Mouse (Mus musculus) layer of hippocampus, adult 8-10 months (tissue): ENCODE data around the gene Spast. TPM values are rescaled to one million over a fixed set of nuclear protein-coding genes. Genes with fewer than 3 reads are reported as not detected.
"Not testable (repeated sequence)": the region's sequence is repeated elsewhere in the genome, so short reads cannot be mapped to it uniquely, and the experiment has no call there.

Experiments
- DNase-seq, 2 experiments: peaks; one replicate each; pipeline ENCODE4 v3.0.0; 2022; ENCODE audit warnings: low spot score in 2 of 2
- total RNA-seq, 4 experiments: library from RNA; stranded (reverse); gene quantifications; 2 replicates each; pipeline ENCODE4 v1.2.4; 2022

Spast gene
- total RNA-seq: 10 to 100 TPM; 44.2 to 53.1 (median 49.4) TPM

DNA sequence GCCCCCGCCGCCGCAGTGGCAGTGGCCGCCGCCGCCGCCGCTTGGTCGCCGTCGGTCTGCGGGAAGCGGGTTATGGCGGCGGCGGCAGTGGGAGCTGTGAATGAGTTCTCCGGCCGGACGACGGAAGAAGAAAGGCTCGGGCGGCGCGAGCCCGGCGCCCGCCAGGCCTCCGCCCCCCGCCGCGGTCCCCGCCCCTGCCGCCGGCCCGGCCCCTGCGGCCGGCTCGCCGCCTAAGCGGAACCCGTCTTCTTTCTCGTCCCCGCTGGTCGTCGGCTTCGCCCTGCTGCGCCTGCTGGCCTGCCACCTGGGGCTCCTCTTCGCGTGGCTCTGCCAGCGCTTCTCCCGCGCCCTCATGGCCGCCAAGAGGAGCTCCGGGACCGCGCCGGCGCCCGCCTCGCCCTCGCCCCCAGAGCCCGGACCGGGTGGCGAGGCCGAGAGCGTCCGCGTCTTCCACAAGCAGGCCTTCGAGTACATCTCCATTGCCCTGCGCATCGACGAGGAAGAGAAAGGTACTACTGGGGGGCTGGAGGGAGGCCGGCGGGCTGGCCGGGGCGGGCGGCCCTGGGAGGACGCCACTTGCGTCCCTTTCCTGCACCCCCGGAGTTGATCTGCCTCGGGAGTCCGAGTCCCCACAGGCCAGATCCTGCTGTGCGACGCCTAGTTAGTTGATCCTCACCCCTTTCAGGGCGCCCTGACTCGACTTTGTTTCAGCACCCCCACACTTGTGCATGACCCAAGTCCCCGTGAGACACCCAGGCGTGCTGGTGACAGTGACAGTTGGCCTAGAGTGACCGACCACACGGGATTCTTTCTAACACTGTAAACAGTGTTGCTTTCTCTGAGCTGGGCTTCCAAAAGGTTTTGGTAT is at the start of gene Spast:
Spast (plus strand) TSS at position 51 of the 868 bp plus-strand sequence.
- DNase-seq: peak; percentile 28 to 50

DNA sequence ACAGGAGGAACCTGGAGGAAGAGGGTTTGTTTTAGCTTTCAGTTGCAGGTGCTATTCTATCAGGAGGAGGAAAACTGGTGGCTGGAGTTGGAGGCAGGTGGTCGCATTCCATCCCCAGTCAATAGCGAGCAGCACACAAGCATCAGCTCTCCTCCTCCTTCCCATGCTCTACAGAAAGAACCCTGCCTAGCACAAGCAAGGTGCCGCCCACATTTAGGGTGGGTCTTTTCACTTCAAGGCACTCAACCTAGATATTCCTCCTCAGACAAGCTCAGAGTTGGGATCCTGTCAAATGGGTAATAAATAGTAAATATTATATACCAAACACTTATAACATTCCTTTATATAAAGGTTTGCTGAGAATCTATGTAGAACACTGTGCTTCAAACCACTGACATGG is 48.6 kb upstream of the Spast start:
- no peak for DNase-seq

DNA sequence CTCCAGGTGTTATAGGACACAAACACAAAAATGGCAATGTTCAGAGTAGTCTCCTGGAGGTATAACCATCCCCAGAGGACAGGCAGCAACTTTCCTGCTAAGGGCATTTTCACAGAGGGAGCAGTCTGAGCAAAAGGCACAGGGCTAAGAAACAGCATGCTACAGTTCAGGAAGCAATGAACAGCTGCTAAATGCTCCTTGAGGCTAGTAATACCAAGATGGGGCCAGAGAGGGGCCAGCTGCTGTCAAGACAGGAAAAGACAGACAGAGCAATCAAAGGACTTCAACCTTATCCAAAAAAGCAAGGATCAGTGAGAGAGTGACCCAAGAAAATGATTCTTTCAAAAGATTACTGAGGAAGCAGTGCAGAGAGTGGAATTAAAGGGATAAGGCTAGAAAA is 47.9 kb upstream of the Spast start:
- DNase-seq: no peak

- no peak for DNase-seq
Observed at GRCm38 (mm10) chr17:74291640-74292361, 47.0 kb upstream of the Spast start.

GRCm38 (mm10) chr17:74293687-74294425 is 44.9 kb upstream of the Spast start:
- peak in 1 of 2 experiments; percentile 19 for DNase-seq

- peak; percentile 50 to 67 for DNase-seq
Observed at GRCm38 (mm10) chr17:74294426-74295025, 44.3 kb upstream of the Spast start.

GRCm38 (mm10) chr17:74295026-74295970 is 43.5 kb upstream of the Spast start, which contains the start of gene Memo1:
TSS of gene Memo1 (minus strand) at chr17:74295521.
- DNase-seq: peak; percentile 64 to 76

DNA sequence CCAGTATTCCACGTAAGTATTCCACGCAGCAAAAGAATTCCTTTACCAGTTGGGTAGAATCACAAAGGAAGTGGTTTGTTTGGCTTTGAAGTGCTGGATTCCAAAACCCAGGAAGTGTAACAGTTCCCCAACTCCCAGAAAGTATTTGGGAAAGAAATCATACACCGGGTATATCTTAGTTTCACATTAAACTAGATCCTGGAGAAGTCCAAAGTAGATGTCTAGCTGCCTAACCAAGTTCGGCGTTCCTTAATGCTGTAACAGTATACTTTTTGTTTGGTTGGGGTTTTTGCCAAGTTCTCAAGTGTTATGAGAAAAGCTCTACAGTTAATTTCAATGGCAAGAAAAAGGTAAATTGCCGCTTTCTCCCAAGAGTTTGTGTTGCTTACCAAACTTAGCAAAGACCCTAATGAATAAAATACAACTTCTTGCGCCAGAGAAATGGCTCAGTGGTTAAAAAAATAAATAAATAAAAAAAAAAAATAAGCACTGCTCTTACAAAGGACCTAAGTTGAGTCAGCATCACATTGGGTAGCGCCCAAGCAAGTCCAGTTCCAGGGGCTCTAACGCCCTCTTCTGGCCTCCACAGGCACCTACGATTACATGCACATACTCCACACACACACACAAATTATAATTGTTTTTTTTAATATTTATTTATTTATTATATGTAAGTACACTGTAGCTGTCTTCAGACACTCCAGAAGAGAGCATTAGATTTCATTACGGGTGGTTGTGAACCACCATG is 42.5 kb upstream of the Spast start:
- no peak for DNase-seq

- DNase-seq: not testable (repeated sequence)
Observed at GRCm38 (mm10) chr17:74296991-74297390, 41.8 kb upstream of the Spast start.

DNA sequence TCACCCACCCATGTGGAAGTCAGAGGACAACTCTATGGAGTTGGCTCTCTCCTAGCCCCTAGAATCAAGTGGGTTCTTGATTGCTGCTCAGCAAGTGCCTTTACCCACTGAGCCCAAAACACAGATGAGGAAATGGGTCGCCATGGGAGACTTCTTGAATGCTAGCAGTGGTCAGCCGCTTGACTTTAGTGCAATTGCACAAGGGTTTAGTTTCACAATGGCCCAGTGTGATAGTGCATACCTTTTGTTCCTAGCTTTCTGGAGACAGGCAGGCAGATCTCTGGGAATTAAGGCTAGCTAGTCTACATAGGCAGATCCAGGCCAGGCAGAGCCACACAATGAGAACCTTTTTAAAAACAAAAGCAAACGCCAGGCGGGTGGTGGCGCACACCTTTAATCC is 38.7 kb upstream of the Spast start:
- DNase-seq: no peak

DNA sequence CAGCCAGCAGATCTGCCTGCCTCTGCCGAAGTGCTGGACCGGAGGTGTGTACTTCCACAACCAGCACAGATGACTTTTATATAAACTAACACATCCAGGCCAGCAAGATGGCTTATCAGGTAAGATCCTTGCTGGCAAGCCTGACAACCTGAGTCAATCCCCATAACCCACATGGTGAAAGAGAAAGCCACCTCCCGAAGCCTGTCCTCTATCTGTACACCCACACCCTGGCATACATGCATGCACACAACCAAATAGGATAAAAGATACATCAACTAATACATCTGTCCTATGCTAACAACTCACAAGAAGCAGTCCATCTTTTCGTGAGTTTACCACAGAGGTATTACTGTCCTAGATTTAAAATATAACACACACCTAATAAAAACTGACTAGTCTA is 34.7 kb upstream of the Spast start:
- DNase-seq: no peak

DNA sequence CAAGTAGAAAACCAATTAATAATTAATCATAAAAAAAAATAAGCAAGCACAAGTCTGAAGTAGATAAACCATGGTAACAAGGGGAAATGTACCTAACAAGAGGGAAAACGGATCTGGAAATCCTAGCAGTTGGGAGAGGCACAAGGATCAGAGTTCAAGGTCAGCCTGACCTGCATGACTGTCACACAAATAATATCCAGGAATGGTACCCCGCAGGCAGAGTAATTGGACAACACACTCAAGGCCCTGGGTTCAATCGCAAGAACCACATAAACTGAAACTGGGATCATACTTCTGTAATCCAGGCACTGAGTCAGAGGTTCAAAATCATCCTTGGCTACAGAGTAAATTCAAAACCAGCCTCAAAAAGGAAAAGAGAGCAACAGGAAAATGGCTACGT is 33.2 kb upstream of the Spast start:
- no peak for DNase-seq

- DNase-seq: no peak
Observed at GRCm38 (mm10) chr17:74306021-74306420, 32.8 kb upstream of the Spast start.

DNA sequence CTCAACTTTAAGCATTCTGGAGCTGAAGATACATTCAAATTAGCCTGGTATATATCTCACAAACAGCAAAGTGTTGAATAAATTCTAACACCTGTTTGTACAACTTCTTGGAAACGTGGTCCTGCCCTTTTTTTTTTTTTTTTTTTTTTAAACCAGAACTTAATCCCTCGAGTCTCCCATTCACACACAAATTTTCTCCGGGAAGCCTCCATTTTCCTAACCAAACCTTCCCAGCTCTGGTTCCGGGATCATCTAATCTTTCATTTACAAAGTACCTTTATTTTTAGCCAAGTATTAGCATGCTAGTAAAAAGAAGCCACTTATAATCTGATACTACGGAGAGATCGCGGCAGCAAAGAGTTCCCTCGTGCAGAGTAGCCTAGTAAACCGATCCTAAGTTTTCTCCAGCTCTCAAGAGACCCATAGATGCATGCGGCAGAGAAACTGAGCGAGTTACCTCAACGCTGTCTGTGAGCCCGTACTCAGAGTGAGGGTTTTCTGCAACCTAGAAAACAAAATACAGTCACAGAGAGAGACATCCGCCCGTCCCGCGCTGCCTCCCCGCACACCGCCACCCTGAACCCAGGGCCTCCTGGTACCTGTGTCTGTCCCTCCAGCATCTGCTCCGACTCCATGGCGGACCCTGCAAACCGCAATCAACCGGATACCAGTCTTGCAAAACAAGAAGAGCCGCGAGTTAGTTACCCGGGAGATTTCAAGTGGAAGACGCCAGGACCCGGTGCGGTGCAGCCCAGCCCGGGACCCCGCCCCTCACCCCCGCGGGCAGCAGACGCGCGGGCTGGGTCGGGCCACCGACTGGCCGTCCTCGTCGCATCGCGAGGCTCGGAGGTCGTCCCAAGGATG is 23.1 kb upstream of the Spast start:
- no peak for DNase-seq

DNA sequence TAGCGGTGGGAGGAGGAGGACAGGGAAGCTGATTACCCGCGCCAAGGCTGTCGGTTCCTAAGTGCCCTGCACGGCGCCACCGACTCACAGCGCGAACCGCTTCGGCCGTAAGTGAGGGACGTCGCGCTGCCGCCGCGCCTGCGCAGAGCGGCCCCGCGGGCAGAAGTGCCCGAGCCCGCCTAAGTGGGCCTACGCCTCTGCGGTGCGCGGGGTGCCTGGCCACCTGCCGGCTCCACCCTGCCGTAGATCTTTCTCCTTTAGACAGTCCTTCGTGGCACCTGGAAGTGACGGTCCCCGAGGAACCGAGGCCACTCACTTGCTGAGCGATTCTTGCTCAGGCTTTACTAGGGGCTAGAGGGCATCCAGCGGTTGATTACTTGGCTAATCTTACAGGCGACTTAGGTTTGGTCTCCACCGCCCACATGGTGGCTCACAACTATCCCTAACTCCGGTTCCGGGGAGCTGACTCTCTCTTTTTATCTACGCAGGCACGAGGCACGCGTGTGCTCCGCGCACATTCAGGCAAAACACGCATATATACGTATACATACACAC is 22.4 kb upstream of the Spast start:
- peak; percentile 76 to 88 for DNase-seq

DNA sequence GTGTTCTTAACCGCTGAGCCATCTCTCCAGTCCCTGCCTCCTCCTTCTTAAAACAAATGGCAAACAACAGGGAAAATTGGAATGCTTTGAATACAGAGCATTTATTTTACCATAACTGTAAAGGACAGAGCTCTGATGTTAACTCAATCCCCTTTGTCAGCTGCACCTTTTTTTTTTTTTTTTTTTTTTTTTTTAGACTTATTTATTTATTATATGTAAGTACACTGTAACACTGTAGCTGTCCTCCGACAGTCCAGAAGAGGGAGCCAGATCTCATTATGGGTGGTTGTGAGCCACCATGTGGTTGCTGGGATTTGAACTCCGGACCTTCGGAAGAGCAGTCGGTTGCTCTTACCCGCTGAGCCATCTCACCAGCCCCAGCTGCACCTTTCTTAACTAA is 20.1 kb upstream of the Spast start:
- DNase-seq: no peak

DNA sequence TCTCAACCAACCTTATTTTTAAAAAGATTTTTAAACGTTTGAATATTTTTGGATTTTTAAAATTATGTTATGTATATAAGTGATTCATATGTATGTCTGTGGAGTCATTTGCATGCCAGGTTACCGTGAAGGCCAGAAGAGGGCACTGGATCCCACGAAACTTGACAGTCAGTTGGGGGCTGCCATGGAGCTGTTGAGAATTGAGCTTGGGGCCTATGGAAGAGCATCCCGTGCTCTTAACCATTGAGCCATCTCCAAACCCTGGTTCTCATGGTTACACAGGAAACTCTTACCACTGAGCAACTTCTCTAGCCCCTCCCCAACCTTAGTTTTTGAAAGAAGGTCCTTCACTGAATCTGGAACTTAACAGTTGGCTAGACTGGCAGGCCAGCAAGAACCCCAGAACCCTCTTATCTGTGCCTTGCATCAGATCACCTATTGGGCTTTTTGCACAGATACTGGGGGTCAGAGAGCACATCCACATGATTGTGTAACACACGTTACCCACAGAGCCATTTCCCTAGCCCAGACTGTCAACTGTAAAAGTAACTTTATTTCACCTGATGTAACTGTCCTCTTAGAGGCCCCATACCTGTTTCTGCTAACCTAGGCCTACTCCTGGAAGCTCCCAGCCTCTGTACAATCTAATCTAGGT is 16.3 kb upstream of the Spast start:
- DNase-seq: no peak

GRCm38 (mm10) chr17:74323844-74324243 is 14.9 kb upstream of the Spast start, which contains the start of gene Dpy30:
TSS of gene Dpy30 (minus strand) at chr17:74323944.
- DNase-seq: no peak
